Mouse (Mus musculus) embryonic facial prominence, embryonic 15.5 days (tissue): Measurements from ENCODE around the gene Ppp1r32. TPM values are rescaled to one million over a fixed set of nuclear protein-coding genes. Genes with fewer than 3 reads are reported as not detected.

Experiments used
- ATAC-seq: fragments of 200-750 bp; cut with Nextera tagmentation; 2 replicates; pipeline ENCODE4 v1.8.0; 2017; ENCODE audit warnings: low read depth, moderate TSS enrichment; ENCODE audit not compliant: insufficient number of reproducible peaks, low FRiP score, low TSS enrichment
- H3K27ac ChIP-seq: fragments of 300-500 bp; sonication (generic); replicated peaks from 2 replicates; pipeline ENCODE4 v1.5.1; 2015; ENCODE audit warnings: mild to moderate bottlenecking, inconsistent platforms
- H3K27me3 ChIP-seq: fragments of 300-500 bp; sonication (generic); 2 replicates; pipeline ENCODE4 v1.6.1; 2015; ENCODE audit warnings: inconsistent platforms
- H3K36me3 ChIP-seq: fragments of 300-500 bp; sonication (generic); 2 replicates; pipeline ENCODE4 v1.6.1; 2015; ENCODE audit warnings: mild to moderate bottlenecking, inconsistent platforms
- H3K4me1 ChIP-seq: fragments of 300-500 bp; sonication (generic); 2 replicates; pipeline ENCODE4 v1.6.1; 2015; ENCODE audit warnings: inconsistent platforms
- H3K4me2 ChIP-seq: fragments of 300-500 bp; sonication (generic); replicated peaks from 2 replicates; pipeline ENCODE4 v1.6.1; 2015; ENCODE audit warnings: mild to moderate bottlenecking, inconsistent platforms
- H3K4me3 ChIP-seq: fragments of 300-500 bp; sonication (generic); replicated peaks from 2 replicates; pipeline ENCODE4 v1.5.1; 2015; ENCODE audit warnings: mild to moderate bottlenecking, inconsistent platforms
- H3K9ac ChIP-seq: fragments of 300-500 bp; sonication (generic); 2 replicates; pipeline ENCODE4 v1.6.1; 2015; ENCODE audit warnings: inconsistent platforms
- H3K9me3 ChIP-seq: fragments of 300-500 bp; sonication (generic); replicated peaks from 2 replicates; pipeline ENCODE4 v1.6.1; 2016; ENCODE audit warnings: inconsistent platforms
- WGBS: fragments of 180-500 bp; shearing (Covaris S2); methylation state at CpG from one replicate; pipeline ENCODE4 v1.1.7; 2015; 5-methylcytosine and 5-hydroxymethylcytosine counted together
- polyA plus RNA-seq: library from polyadenylated mRNA; unstranded; fragments of >200 nt; fragmentation: Nextera tagmentation; extraction: Ambion mirVana; gene quantifications from 2 replicates; pipeline ENCODE4 v1.2.1, GENCODE M21; 2015

The Ppp1r32 gene
- polyA plus RNA-seq, result 3.6 and 6.8 TPM in 2 replicates

GRCm38 (mm10) chr19:10482703-10483102, at the start of gene Ppp1r32:
Ppp1r32 (minus strand) TSS chr19:10482928.
- 45% methylated on average over 6 of the region's 6 CpGs for WGBS
- ATAC-seq, result no peak

GRCm38 (mm10) chr19:10530082-10530481, 47.4 kb upstream of the Ppp1r32 start:
- no peak for ATAC-seq
- no peaks in the 10 kb centered on the region for H3K27me3 ChIP-seq
- no peak overlapping the region for H3K9ac ChIP-seq
- H3K4me2 ChIP-seq, result no peak overlapping the region
- H3K4me1 ChIP-seq, result peaks cover 10% of the 10 kb centered on the region
- H3K9me3 ChIP-seq, result no peaks in the 10 kb centered on the region
- WGBS, result 95% methylated on average over 1 of the region's 1 CpGs
- H3K27ac ChIP-seq, result no peak overlapping the region
- H3K36me3 ChIP-seq, result peaks cover 55% of the 10 kb centered on the region
- no peak overlapping the region for H3K4me3 ChIP-seq

More at GRCm38 (mm10) chr19:10482703-10483102, at the start of gene Ppp1r32:
- H3K4me2 ChIP-seq, result no peak within 1 kb of the TSS
- no peak within 1 kb of the TSS for H3K27ac ChIP-seq
- H3K9me3 ChIP-seq, result no peaks in the 10 kb centered on the region
- H3K4me3 ChIP-seq, result no peak within 1 kb of the TSS
- H3K9ac ChIP-seq, result no peak within 1 kb of the TSS
- 0 out of 2 replicates have a peak, but pooled peaks cover 4% of the 10 kb centered on the region for H3K27me3 ChIP-seq
- no peaks in the 10 kb centered on the region for H3K36me3 ChIP-seq
- H3K4me1 ChIP-seq, result no peaks in the 10 kb centered on the region

GRCm38 (mm10) chr19:10525910-10526309, 43.2 kb upstream of the Ppp1r32 start, which contains the start of gene Sdhaf2:
Sdhaf2 (minus strand) TSS chr19:10526142.
- no peak for ATAC-seq
- Histone ChIP-seq H3K36me3 (peaks cover 20% of the 10 kb centered on the region), H3K27ac (peak within 1 kb of the TSS; percentile 98), H3K9ac (peak within 1 kb of the TSS; percentile 86), H3K4me3 (peak within 1 kb of the TSS; percentile 78), H3K27me3 (no peaks in the 10 kb centered on the region), H3K9me3 (no peaks in the 10 kb centered on the region), H3K4me2 (peak within 1 kb of the TSS; percentile 63), H3K4me1 (peaks cover 25% of the 10 kb centered on the region)
- WGBS, result under 1% methylated on average over 11 of the region's 11 CpGs

GRCm38 (mm10) chr19:10525106-10525901, 42.6 kb upstream of the Ppp1r32 start, which contains the start of gene Cpsf7:
Cpsf7 (plus strand) TSS chr19:10525266.
- peak within 1 kb of the TSS; percentile 86 for H3K9ac ChIP-seq
- H3K36me3 ChIP-seq, result peaks cover 14% of the 10 kb centered on the region
- peaks cover 25% of the 10 kb centered on the region for H3K4me1 ChIP-seq
- H3K4me2 ChIP-seq, result peak within 1 kb of the TSS; percentile 63
- ATAC-seq, result peak; percentile 94
- peak within 1 kb of the TSS; percentile 78 for H3K4me3 ChIP-seq
- under 1% methylated on average over 85 of the region's 93 CpGs for WGBS
- H3K27me3 ChIP-seq, result no peaks in the 10 kb centered on the region
- H3K9me3 ChIP-seq, result no peaks in the 10 kb centered on the region
- H3K27ac ChIP-seq, result peak within 1 kb of the TSS; percentile 98

GRCm38 (mm10) chr19:10524784-10525105, 42.0 kb upstream of the Ppp1r32 start:
- peaks cover 25% of the 10 kb centered on the region for H3K4me1 ChIP-seq
- peak; percentile 41; the same call in 1 of the 2 replicates for ATAC-seq
- peak overlapping the region; percentile 98 for H3K27ac ChIP-seq
- peak overlapping the region; percentile 78 for H3K4me3 ChIP-seq
- H3K4me2 ChIP-seq, result peak overlapping the region; percentile 63
- peaks cover 9% of the 10 kb centered on the region for H3K36me3 ChIP-seq
- under 1% methylated on average over 19 of the region's 19 CpGs for WGBS
- no peaks in the 10 kb centered on the region for H3K9me3 ChIP-seq
- H3K27me3 ChIP-seq, result no peaks in the 10 kb centered on the region
- peak overlapping the region; percentile 86 for H3K9ac ChIP-seq

- H3K36me3 ChIP-seq, result peaks cover 6% of the 10 kb centered on the region
- no peaks in the 10 kb centered on the region for H3K9me3 ChIP-seq
- no peak overlapping the region; the same call in 1 of the 2 replicates for H3K4me2 ChIP-seq
- H3K4me3 ChIP-seq, result peak overlapping the region; percentile 10; the same call in 1 of the 2 replicates
- H3K4me1 ChIP-seq, result peaks cover 25% of the 10 kb centered on the region
- no peak for ATAC-seq
- no peak overlapping the region for H3K9ac ChIP-seq
- no peak overlapping the region for H3K27ac ChIP-seq
- 79% methylated on average over 5 of the region's 5 CpGs for WGBS
- no peaks in the 10 kb centered on the region for H3K27me3 ChIP-seq
Measured at GRCm38 (mm10) chr19:10523483-10524080, 40.9 kb upstream of the Ppp1r32 start.

- no peak for ATAC-seq
- peaks cover 2% of the 10 kb centered on the region for H3K36me3 ChIP-seq
- H3K4me1 ChIP-seq, result peaks cover 24% of the 10 kb centered on the region
- no peak overlapping the region for H3K27ac ChIP-seq
- no peaks in the 10 kb centered on the region for H3K27me3 ChIP-seq
- WGBS, result 52% methylated on average over 1 of the region's 1 CpGs
- no peak overlapping the region for H3K4me3 ChIP-seq
- H3K9ac ChIP-seq, result no peak overlapping the region
- H3K4me2 ChIP-seq, result no peak overlapping the region
- no peaks in the 10 kb centered on the region for H3K9me3 ChIP-seq
Measured at GRCm38 (mm10) chr19:10521926-10522325, 39.2 kb upstream of the Ppp1r32 start.

GRCm38 (mm10) chr19:10520355-10520754, 37.6 kb upstream of the Ppp1r32 start:
- no peak for ATAC-seq
- no peak overlapping the region for H3K4me3 ChIP-seq

GRCm38 (mm10) chr19:10510759-10511330, 28.1 kb upstream of the Ppp1r32 start:
- Histone ChIP-seq H3K9ac (no peak overlapping the region), H3K9me3 (no peaks in the 10 kb centered on the region), H3K27ac (no peak overlapping the region), H3K4me2 (no peak overlapping the region), H3K4me3 (no peak overlapping the region), H3K4me1 (no peaks in the 10 kb centered on the region; the same call in 1 of the 2 replicates), H3K27me3 (no peaks in the 10 kb centered on the region), H3K36me3 (peaks cover 16% of the 10 kb centered on the region)
- no peak for ATAC-seq
- WGBS, result 66% methylated on average over 6 of the region's 6 CpGs

More at GRCm38 (mm10) chr19:10520355-10520754, 37.6 kb upstream of the Ppp1r32 start:
- H3K9me3 ChIP-seq, result no peaks in the 10 kb centered on the region
- H3K4me2 ChIP-seq, result no peak overlapping the region
- H3K27ac ChIP-seq, result no peak overlapping the region
- H3K9ac ChIP-seq, result no peak overlapping the region
- peaks cover 13% of the 10 kb centered on the region for H3K36me3 ChIP-seq
- no peaks in the 10 kb centered on the region for H3K27me3 ChIP-seq
- H3K4me1 ChIP-seq, result peaks cover 15% of the 10 kb centered on the region
- WGBS, result 49% methylated on average over 1 of the region's 1 CpGs

GRCm38 (mm10) chr19:10502571-10502970, 19.8 kb upstream of the Ppp1r32 start:
- H3K4me2 ChIP-seq, result no peak overlapping the region
- no peak overlapping the region for H3K27ac ChIP-seq
- no peak overlapping the region for H3K4me3 ChIP-seq
- H3K9ac ChIP-seq, result no peak overlapping the region
- peaks cover 45% of the 10 kb centered on the region for H3K36me3 ChIP-seq
- WGBS, result 10% methylated on average over 4 of the region's 4 CpGs
- no peaks in the 10 kb centered on the region; the same call in 1 of the 2 replicates for H3K4me1 ChIP-seq
- no peaks in the 10 kb centered on the region for H3K9me3 ChIP-seq
- H3K27me3 ChIP-seq, result no peaks in the 10 kb centered on the region
- ATAC-seq, result no peak

- Histone ChIP-seq H3K4me3 (no peak overlapping the region), H3K4me1 (no peaks in the 10 kb centered on the region), H3K9me3 (no peaks in the 10 kb centered on the region), H3K27ac (no peak overlapping the region), H3K4me2 (no peak overlapping the region), H3K27me3 (no peaks in the 10 kb centered on the region), H3K9ac (no peak overlapping the region), H3K36me3 (peaks cover 42% of the 10 kb centered on the region)
- WGBS, result 92% methylated on average over 8 of the region's 8 CpGs
- ATAC-seq, result no peak
Measured at GRCm38 (mm10) chr19:10500581-10500980, 17.9 kb upstream of the Ppp1r32 start.
